Mouse (Mus musculus): Measurements from ENCODE around the gene Cpsf7.
"Not testable (repeated sequence)": the region's sequence is repeated elsewhere in the genome, so short reads cannot be mapped to it uniquely, and the experiment has no call there.

The Cpsf7 gene

GRCm38 (mm10) chr19:10557837-10558375, 32.8 kb downstream of the Cpsf7 start:
- DNase-seq (ENCODE audit: extremely low read depth, insufficient read length, low spot score) = not testable (repeated sequence)

GRCm38 (mm10) chr19:10560108-10560507, 35.0 kb downstream of the Cpsf7 start:
- peak; percentile 40 for DNase-seq (ENCODE audit: extremely low read depth, insufficient read length, low spot score)

GRCm38 (mm10) chr19:10561558-10562314, 36.7 kb downstream of the Cpsf7 start:
- peak; percentile 61 for DNase-seq (ENCODE audit: extremely low read depth, insufficient read length, low spot score)

- no peak for DNase-seq (ENCODE audit: extremely low read depth, insufficient read length, low spot score)
These were observed 37.3 kb downstream of the Cpsf7 start for GRCm38 (mm10) chr19:10562351-10562750.

- no peak for DNase-seq (ENCODE audit: extremely low read depth, insufficient read length, low spot score)
These were observed 39.2 kb downstream of the Cpsf7 start for GRCm38 (mm10) chr19:10564278-10564677.

- peak; percentile 32 for DNase-seq (ENCODE audit: extremely low read depth, insufficient read length, low spot score)
These were observed 40.2 kb downstream of the Cpsf7 start for GRCm38 (mm10) chr19:10565217-10565616.

- no peak for DNase-seq (ENCODE audit: extremely low read depth, insufficient read length, low spot score)
These were observed 44.6 kb downstream of the Cpsf7 start for GRCm38 (mm10) chr19:10569627-10570026.

- peak; percentile 93 for DNase-seq (ENCODE audit: extremely low read depth, insufficient read length, low spot score)
These were observed 51.9 kb downstream of the Cpsf7 start, which contains the start of the genes Cyb561a3 and Tmem138 for GRCm38 (mm10) chr19:10576690-10577561. Cyb561a3 (plus strand) TSS chr19:10577172. Tmem138 (minus strand) TSS chr19:10577362.

- DNase-seq (ENCODE audit: extremely low read depth, insufficient read length, low spot score) = no peak
These were observed 55.0 kb downstream of the Cpsf7 start for GRCm38 (mm10) chr19:10580102-10580501.

- no peak for DNase-seq (ENCODE audit: extremely low read depth, insufficient read length, low spot score)
These were observed 55.7 kb downstream of the Cpsf7 start for GRCm38 (mm10) chr19:10580761-10581160.

- DNase-seq (ENCODE audit: extremely low read depth, insufficient read length, low spot score) = no peak
These were observed 56.9 kb downstream of the Cpsf7 start for GRCm38 (mm10) chr19:10581984-10582383.

GRCm38 (mm10) chr19:10583550-10584146, 58.6 kb downstream of the Cpsf7 start:
- DNase-seq (ENCODE audit: extremely low read depth, insufficient read length, low spot score) = no peak

GRCm38 (mm10) chr19:10585112-10585511, 60.0 kb downstream of the Cpsf7 start:
- no peak for DNase-seq (ENCODE audit: extremely low read depth, insufficient read length, low spot score)

- DNase-seq (ENCODE audit: extremely low read depth, insufficient read length, low spot score) = no peak
These were observed 62.2 kb downstream of the Cpsf7 start for GRCm38 (mm10) chr19:10587231-10587630.

- no peak for DNase-seq (ENCODE audit: extremely low read depth, insufficient read length, low spot score)
These were observed 64.2 kb downstream of the Cpsf7 start for GRCm38 (mm10) chr19:10589127-10589857.

GRCm38 (mm10) chr19:10590301-10590700, 65.2 kb downstream of the Cpsf7 start:
- DNase-seq (ENCODE audit: extremely low read depth, insufficient read length, low spot score) = no peak

- no peak for DNase-seq (ENCODE audit: extremely low read depth, insufficient read length, low spot score)
These were observed 66.8 kb downstream of the Cpsf7 start for GRCm38 (mm10) chr19:10591659-10592377.

Measured in 3134 (cell line).